Mouse (Mus musculus) heart, embryonic 14.5 days (tissue): ENCODE measurements around the gene Srrm1. TPM values are rescaled to one million over a fixed set of nuclear protein-coding genes. Genes with fewer than 3 reads are reported as not detected.
A peak's percentile ranks its signal among the peaks of the same experiment; 100 is the strongest.

Experiments used
- ATAC-seq: fragments of 200-750 bp; cut with Nextera tagmentation; 2 replicates; pipeline ENCODE4 v1.8.0; 2017; ENCODE audit warnings: low read depth, moderate TSS enrichment; ENCODE audit not compliant: insufficient number of reproducible peaks, insufficient read depth, low FRiP score
- H3K27ac ChIP-seq, 2 experiments: fragments of 200-500 bp in 1 of 2; fragments of 300-500 bp in 1 of 2; sonication (generic) in 1 of 2; replicated peaks in 1 of 2; 2 replicates each; pipeline ENCODE4 v1.5.1; 2012 to 2014; ENCODE audit warnings: low read depth in 2 of 2, low read length in 2 of 2, control low read depth in 1 of 2, mild to moderate bottlenecking in 1 of 2, mixed read lengths in 1 of 2; ENCODE audit not compliant: control insufficient read depth in 1 of 2, insufficient read depth in 1 of 2
- H3K27me3 ChIP-seq: fragments of 300-500 bp; sonication (generic); 2 replicates; pipeline ENCODE4 v1.6.1; 2014; ENCODE audit warnings: mild to moderate bottlenecking, low read length, control low read depth; ENCODE audit not compliant: control insufficient read depth, insufficient read depth
- H3K36me3 ChIP-seq: fragments of 300-500 bp; sonication (generic); 2 replicates; pipeline ENCODE4 v1.6.1; 2014; ENCODE audit warnings: mild to moderate bottlenecking, control low read depth, low read length, mixed read lengths; ENCODE audit not compliant: control insufficient read depth, insufficient read depth
- H3K4me1 ChIP-seq, 2 experiments: fragments of 200-500 bp in 1 of 2; fragments of 300-500 bp in 1 of 2; sonication (generic) in 1 of 2; 2 replicates each; pipeline ENCODE4 v1.6.1; 2012 to 2014; ENCODE audit warnings: low read length in 2 of 2, control low read depth in 1 of 2, mixed read lengths in 1 of 2; ENCODE audit not compliant: control insufficient read depth in 2 of 2, insufficient read depth in 2 of 2
- H3K4me2 ChIP-seq: fragments of 300-500 bp; sonication (generic); 2 replicates; pipeline ENCODE4 v1.6.1; 2014; ENCODE audit warnings: mild to moderate bottlenecking, low read length
- H3K4me3 ChIP-seq, 2 experiments: fragments of 200-500 bp in 1 of 2; fragments of 300-500 bp in 1 of 2; sonication (generic) in 1 of 2; 2 replicates each; pipeline ENCODE4 v1.5.1; 2012 to 2014; ENCODE audit warnings: low read length in 2 of 2, mild to moderate bottlenecking in 2 of 2, control low read depth in 1 of 2, low read depth in 1 of 2, moderate library complexity in 1 of 2; ENCODE audit not compliant: control insufficient read depth in 1 of 2, insufficient read depth in 1 of 2
- H3K9ac ChIP-seq: fragments of 300-500 bp; sonication (generic); 2 replicates; pipeline ENCODE4 v1.6.1; 2014; ENCODE audit warnings: mild to moderate bottlenecking, low read length
- H3K9me3 ChIP-seq: fragments of 300-500 bp; sonication (generic); 2 replicates; pipeline ENCODE4 v1.6.1; 2016; ENCODE audit warnings: low read length, control low read depth; ENCODE audit not compliant: control insufficient read depth
- WGBS: fragments of 180-500 bp; shearing (Covaris S2); extraction: QIAGEN DNeasy Blood & Tissue Kit; methylation state at CpG from one replicate; pipeline ENCODE4 v1.1.7; 2014; 5-methylcytosine and 5-hydroxymethylcytosine counted together
- polyA plus RNA-seq: library from polyadenylated mRNA; unstranded; fragments of >200 nt; fragmentation: Nextera tagmentation; extraction: Ambion mirVana; gene quantifications from 2 replicates; pipeline ENCODE4 v1.2.1, GENCODE M21; 2014

Gene Srrm1
- polyA plus RNA-seq, 1 experiment from 2014 or later = 120 TPM

DNA sequence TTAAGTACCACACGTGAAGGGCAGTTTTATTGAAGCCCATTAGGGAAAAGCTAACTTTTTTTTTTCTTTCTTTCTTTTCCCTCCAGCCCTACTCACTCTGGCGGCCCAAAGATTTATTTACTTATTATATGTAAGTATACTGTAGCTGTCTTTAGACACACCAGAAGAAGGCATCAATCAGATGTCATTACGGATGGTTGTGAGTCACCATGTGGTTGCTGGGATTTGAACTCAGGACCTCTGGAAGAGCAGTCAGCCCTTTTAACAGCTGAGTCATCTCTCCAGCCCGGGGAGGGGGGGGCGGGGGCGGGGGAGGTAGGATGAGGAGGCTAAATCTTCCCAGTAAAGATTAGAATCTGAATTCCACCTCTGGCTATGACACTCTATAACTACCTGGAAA, 40.3 kb upstream of the Srrm1 start:
- WGBS = 69% methylated on average over 6 of the region's 6 CpGs
- Histone ChIP-seq H3K4me1 (peaks cover 3 to 8% of the 10 kb centered on the region in 2 experiments), H3K4me2 (no peak overlapping the region), H3K4me3 (no peak overlapping the region), H3K27ac (no peak overlapping the region), H3K9me3 (0 out of 2 replicates have a peak, but pooled peaks cover 3% of the 10 kb centered on the region), H3K27me3 (peaks cover 30% of the 10 kb centered on the region), H3K9ac (no peak overlapping the region), H3K36me3 (no peaks in the 10 kb centered on the region)
- no peak for ATAC-seq

GRCm38 (mm10) chr4:135392801-135393200, 39.7 kb upstream of the Srrm1 start:
- no peak overlapping the region for H3K27ac ChIP-seq
- no peak for ATAC-seq
- H3K36me3 ChIP-seq = no peaks in the 10 kb centered on the region
- H3K4me1 ChIP-seq = peaks cover 2 to 5% of the 10 kb centered on the region in 2 experiments
- WGBS = 70% methylated on average over 3 of the region's 3 CpGs
- H3K9ac ChIP-seq = no peak overlapping the region
- H3K4me3 ChIP-seq = no peak overlapping the region
- peaks cover 24% of the 10 kb centered on the region for H3K27me3 ChIP-seq
- 0 out of 2 replicates have a peak, but pooled peaks cover 3% of the 10 kb centered on the region for H3K9me3 ChIP-seq
- H3K4me2 ChIP-seq = no peak overlapping the region

DNA sequence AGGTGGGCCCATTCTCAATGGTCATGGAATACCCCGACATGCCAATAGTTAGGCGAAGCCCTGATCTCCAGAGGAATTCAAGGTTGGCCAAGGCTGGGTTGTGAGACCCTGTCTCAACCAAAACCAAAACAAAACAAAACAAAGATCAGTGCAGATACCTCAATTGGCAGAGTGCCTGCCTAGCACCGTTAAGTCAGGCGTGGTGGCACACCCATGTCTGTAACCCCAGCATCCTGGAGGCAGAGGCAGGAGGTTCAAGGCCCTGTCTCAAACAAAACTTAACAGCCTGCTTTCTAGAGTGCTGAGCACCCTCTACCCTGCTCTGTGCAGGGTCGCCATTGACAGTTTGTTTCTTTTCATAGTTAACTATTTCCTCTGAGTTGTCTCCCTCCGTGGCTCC, 37.9 kb upstream of the Srrm1 start:
- Histone ChIP-seq H3K27me3 (peaks cover 7% of the 10 kb centered on the region; the same call in 1 of the 2 replicates), H3K9me3 (0 out of 2 replicates have a peak, but pooled peaks cover 3% of the 10 kb centered on the region), H3K4me3 (no peak overlapping the region), H3K9ac (no peak overlapping the region), H3K4me1 (no peaks in the 10 kb centered on the region), H3K36me3 (no peaks in the 10 kb centered on the region), H3K4me2 (no peak overlapping the region), H3K27ac (no peak overlapping the region)
- 63% methylated on average over 6 of the region's 6 CpGs for WGBS
- ATAC-seq = no peak

GRCm38 (mm10) chr4:135385614-135386013, 32.5 kb upstream of the Srrm1 start:
- Histone ChIP-seq H3K27ac (no peak overlapping the region), H3K9me3 (no peaks in the 10 kb centered on the region), H3K4me2 (peak overlapping the region; percentile 4), H3K4me1 (0 out of 4 replicates have a peak, but pooled peaks cover 0 to 2% of the 10 kb centered on the region in 2 experiments), H3K9ac (no peak overlapping the region), H3K27me3 (peaks cover 6% of the 10 kb centered on the region), H3K36me3 (no peaks in the 10 kb centered on the region), H3K4me3 (no peak overlapping the region)
- no peak for ATAC-seq
- WGBS = 45% methylated on average over 10 of the region's 10 CpGs

DNA sequence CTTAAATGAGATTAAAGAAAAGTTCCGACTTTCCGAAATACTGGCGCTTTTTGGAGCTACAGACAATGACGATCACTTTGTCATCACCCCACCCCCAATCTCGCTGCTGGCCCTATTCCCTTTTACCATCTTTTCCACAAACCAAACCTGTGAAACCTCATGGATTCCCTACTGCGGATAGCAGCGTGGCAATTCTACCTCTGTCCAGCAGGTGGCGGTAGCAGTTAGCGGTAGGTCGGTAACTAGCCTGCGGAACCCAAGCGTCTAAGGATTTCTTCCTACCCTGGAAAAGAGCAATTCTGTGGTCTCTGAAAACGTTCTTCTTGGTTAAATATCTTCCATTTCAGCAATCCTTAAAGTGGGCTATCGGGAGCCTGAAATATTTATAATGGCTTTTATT, 29.2 kb upstream of the Srrm1 start:
- no peak for ATAC-seq
- no peaks in the 10 kb centered on the region for H3K9me3 ChIP-seq
- H3K36me3 ChIP-seq = no peaks in the 10 kb centered on the region
- H3K4me1 ChIP-seq = 0 out of 4 replicates have a peak, but pooled peaks cover 0 to 2% of the 10 kb centered on the region in 2 experiments
- H3K27ac ChIP-seq = no peak overlapping the region
- 2% methylated on average over 14 of the region's 14 CpGs for WGBS
- no peak overlapping the region for H3K9ac ChIP-seq
- H3K27me3 ChIP-seq = peaks cover 6% of the 10 kb centered on the region
- no peak overlapping the region for H3K4me3 ChIP-seq
- no peak overlapping the region for H3K4me2 ChIP-seq

DNA sequence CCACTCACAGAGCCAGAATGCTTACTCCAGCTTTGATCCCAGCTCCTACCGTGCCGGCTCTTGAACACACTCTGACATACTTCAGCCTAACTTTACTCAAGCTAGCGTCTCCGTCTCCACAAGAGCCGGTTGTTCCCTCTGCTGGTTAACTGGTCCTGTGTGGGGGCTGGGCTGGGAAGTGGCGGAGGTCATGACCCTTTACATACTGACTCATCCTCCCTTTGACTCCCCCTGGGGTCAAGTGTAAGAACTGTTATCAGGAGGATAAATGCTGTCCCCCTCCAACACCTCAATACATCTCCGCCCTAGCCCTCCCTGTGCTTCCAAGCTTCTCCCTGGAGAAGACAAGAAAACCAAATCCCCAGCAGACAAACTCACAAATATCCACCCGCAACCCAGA, 28.2 kb upstream of the Srrm1 start:
- H3K4me3 ChIP-seq = no peak overlapping the region
- ATAC-seq = no peak
- 42% methylated on average over 8 of the region's 8 CpGs for WGBS
- H3K4me2 ChIP-seq = no peak overlapping the region
- no peak overlapping the region for H3K9ac ChIP-seq
- H3K4me1 ChIP-seq = 0 out of 4 replicates have a peak, but pooled peaks cover 0 to 2% of the 10 kb centered on the region in 2 experiments
- H3K27ac ChIP-seq = no peak overlapping the region
- no peaks in the 10 kb centered on the region for H3K36me3 ChIP-seq
- H3K9me3 ChIP-seq = no peaks in the 10 kb centered on the region
- H3K27me3 ChIP-seq = peaks cover 6% of the 10 kb centered on the region

- Histone ChIP-seq H3K36me3 (no peaks in the 10 kb centered on the region), H3K27ac (no peak overlapping the region), H3K9me3 (peaks cover 4% of the 10 kb centered on the region; the same call in 1 of the 2 replicates), H3K4me3 (no peak overlapping the region), H3K4me1 (no peaks in the 10 kb centered on the region), H3K9ac (no peak overlapping the region), H3K4me2 (no peak overlapping the region), H3K27me3 (no peaks in the 10 kb centered on the region)
- ATAC-seq = no peak
- 73% methylated on average over 11 of the region's 11 CpGs for WGBS
Observed at GRCm38 (mm10) chr4:135377241-135377640, 24.1 kb upstream of the Srrm1 start.

GRCm38 (mm10) chr4:135375444-135375843, 22.3 kb upstream of the Srrm1 start:
- Histone ChIP-seq H3K27me3 (no peaks in the 10 kb centered on the region), H3K36me3 (no peaks in the 10 kb centered on the region), H3K4me2 (no peak overlapping the region), H3K4me1 (no peaks in the 10 kb centered on the region), H3K4me3 (no peak overlapping the region), H3K9me3 (peaks cover 4% of the 10 kb centered on the region; the same call in 1 of the 2 replicates), H3K27ac (no peak overlapping the region), H3K9ac (no peak overlapping the region)
- no peak for ATAC-seq
- WGBS = 61% methylated on average over 3 of the region's 3 CpGs
